Mouse (Mus musculus) megakaryocyte, adult 5-6 weeks (primary cell): ENCODE measurements around the gene H2-Ab1. TPM values are rescaled to one million over a fixed set of nuclear protein-coding genes. Genes with fewer than 3 reads are reported as not detected.
"Not testable (repeated sequence)": the region's sequence is repeated elsewhere in the genome, so short reads cannot be mapped to it uniquely, and the experiment has no call there.

ENCODE experiments used
- ATAC-seq: 2 replicates; pipeline ENCODE4 v1.8.0; 2016; ENCODE audit warnings: mild to moderate bottlenecking, inconsistent platforms; ENCODE audit not compliant: poor library complexity, severe bottlenecking
- total RNA-seq, 2 experiments: library from RNA; stranded (forward) in 1 of 2; stranded (reverse) in 1 of 2; fragments of 153-499, 151-499 nt in 1 of 2; fragments of 221-1000, 200-1000 nt in 1 of 2; gene quantifications; 2 replicates each; pipeline versions ENCODE4 v1.2.3 to v1.2.4; 2015 to 2017

H2-Ab1 gene
- total RNA-seq, 2 experiments from 2014 or later = 162 to 181 TPM

DNA sequence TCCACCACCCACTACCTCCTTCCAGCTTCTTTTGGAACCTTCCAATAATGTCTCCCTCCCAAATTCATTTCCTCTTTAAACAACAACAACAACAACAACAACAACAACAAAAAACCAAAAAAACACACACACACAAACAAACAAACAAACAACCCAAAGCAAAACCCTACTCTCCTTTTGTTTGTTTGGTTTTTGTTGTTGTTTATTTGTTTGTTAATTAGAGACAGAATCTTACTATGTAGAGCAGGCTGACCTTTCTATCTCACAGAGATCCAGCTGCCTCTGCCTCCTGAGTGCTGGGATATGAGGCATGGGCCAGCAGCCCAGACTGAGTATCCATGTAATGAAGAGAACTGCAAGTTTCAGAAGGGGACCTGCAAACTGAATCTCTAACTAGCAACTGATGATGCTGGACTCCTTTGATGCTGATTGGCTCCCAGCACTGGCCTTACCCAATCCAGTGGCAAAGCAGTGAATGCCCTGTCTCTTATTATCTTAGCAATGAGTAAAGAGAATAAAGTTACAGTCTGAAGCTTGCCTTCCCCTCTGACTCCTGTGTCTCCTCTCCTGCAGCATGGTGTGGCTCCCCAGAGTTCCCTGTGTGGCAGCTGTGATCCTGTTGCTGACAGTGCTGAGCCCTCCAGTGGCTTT is 48.0 kb downstream of the H2-Ab1 start, which contains the start of gene H2-Eb1:
TSS of gene H2-Eb1 (plus strand) at position 488 of the 651 bp plus-strand sequence.
- peak; percentile 71 for ATAC-seq

DNA sequence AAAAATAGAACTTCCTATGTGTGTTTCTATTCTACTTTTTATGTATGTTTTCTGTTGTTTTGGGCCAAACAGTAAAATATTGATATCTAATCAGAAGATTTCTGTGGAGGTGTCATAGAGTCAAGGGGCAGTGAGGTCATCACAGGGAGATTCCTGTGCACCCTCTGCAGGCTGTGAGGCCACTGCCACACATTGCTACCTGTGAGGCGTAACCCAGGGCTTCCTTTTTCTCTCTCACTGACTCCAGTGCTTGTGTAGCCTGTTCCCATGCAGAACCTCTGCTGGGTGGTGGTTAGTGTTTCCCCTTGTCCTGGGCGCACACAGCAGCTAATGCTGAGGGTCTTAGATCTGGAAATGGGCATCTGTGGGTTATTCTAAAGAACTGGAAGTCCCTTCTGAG is 48.9 kb downstream of the H2-Ab1 start:
- no peak for ATAC-seq

DNA sequence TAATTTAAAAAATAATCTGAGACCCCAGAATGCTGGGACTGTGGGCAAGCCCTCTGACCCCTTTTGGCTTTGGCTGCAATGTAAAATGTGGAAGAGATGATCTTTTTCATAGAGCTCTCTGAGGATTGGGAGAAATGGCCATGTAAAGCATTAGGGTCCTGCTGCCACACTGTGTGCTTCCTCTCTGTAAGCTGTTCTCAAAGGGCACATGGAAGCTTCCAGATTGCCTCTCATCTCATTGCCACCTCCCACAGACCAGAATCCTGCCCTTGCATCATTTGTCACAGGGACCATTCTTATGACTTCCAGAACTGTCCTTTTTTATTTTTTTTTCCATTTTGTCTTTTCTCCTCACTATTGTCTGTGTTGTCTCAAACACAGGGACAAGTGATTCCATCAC is 49.7 kb downstream of the H2-Ab1 start:
- ATAC-seq = no peak

DNA sequence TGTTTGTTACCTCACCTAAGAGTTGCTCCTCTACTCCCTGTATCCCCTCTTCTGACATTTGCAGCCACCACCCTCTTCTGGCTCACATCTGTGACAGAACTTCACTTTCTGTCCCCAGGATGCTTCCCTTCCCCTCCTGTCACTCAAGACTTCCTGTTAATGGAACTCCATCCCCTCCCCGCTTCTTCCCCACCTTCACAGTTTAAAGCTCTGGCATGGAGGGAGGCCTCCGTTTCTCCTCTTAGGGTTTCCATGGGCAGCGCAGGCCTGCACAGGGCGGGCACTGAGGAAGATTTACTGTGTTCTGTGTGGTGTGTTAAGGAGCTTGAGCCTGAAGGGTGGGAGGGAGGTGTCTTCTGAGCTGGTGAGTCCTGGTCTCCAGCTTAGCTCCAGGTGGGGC is 50.7 kb downstream of the H2-Ab1 start:
- no peak for ATAC-seq

DNA sequence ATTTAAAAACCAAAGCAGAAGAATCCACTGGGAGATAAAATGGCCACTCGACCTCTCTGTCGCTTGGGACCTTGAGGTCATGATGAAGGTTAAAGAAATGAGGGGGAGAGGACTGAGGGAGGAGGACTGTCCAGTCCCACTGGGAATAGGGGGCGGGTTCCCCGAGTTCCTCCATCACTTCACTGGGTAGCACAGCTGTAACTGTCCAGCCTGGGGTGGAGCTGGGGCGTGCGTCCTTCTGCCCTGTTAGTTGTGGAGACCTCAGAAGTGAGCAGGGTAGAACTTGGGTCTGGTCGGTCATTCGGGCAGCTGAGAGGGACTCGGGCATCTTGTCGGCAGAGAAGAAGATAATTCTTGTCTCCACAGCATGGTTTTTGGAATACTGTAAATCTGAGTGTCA is 51.7 kb downstream of the H2-Ab1 start:
- ATAC-seq = no peak

DNA sequence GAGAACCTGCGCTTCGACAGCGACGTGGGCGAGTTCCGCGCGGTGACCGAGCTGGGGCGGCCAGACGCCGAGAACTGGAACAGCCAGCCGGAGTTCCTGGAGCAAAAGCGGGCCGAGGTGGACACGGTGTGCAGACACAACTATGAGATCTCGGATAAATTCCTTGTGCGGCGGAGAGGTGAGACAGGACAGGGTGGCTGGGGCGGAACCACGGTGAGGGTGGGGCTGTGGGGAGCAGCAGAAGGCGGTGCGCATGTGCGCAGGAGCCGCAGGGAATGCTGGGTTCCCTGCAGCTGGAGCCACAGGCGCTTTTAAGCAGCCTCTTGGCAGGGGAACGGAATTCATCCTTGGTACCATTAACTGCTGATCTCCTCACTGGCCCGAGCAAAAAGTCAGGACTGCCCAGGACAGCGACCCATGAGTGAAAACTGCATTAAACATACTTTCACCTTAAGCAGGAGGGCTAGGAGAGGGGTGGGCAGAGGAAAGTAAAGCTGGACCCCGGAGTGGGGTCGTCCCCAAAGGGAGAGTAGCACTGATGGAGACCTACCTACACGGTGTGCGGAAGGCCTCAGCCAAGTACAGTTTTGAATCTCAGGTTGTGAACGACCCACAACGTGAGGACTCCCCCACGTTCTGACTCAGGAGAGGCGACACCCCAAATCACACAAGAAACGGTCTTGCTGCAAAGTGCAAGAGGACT is 52.3 kb downstream of the H2-Ab1 start:
- ATAC-seq = peak; percentile 71

DNA sequence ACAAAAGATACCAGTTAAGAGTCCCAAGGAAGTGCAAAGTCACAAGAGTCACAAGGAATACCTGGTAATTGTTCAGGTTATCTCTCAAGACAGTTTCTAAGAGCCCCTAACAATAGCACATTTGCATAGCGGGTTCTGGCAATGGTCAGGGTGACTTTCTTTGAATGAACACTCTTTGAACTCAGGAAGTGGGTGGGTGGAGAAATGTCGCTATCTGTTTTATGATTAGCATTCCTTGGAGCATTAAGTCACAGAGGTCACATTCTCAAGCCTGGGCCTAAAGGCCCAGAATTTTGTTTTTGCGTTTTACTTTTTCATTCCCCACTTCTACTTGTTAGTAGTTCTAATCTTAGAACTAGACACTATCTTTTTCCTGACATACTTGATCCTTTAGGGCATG is 53.0 kb downstream of the H2-Ab1 start:
- not testable (repeated sequence) for ATAC-seq

DNA sequence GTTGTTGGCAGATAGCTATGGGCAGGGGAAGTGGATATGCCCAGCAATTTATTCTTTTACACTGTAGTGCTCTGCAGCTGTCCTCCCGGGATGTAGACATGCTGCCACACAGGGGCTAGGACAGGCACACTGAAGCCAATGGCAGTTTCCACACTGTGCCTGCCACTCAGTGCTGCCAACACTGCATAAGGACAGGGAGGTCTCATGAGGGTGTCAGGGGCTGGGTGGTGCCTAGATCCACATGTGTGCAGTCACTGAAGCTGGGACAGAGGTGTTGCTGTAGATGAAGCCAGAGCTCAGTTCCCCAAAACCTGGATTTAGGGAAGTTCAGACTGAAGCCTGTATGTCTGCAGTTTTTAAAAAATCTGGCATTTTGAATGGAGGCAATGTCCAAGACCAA is 54.7 kb downstream of the H2-Ab1 start:
- ATAC-seq = 0 out of 2 replicates have a peak, but pooled peaks have one; percentile 30

DNA sequence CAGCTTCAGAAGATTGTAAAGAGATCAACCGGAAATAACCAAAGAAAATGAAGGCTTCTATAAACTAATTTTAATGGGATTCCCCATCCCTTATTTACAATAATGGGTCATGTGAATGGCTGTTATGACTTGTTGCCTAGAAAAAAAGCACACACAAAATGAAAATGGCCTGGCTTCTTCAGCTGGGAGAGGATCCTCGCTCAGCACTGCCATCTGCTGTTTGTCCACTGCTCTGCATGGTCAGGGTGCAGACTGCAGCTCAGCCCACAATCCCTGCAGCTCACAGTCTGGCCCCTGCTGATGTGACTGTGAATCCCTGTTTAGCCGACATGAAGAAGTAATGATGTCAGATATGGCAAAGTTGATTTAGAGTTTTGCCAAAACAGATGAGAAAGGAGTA is 55.9 kb downstream of the H2-Ab1 start:
- ATAC-seq = peak; percentile 90

DNA sequence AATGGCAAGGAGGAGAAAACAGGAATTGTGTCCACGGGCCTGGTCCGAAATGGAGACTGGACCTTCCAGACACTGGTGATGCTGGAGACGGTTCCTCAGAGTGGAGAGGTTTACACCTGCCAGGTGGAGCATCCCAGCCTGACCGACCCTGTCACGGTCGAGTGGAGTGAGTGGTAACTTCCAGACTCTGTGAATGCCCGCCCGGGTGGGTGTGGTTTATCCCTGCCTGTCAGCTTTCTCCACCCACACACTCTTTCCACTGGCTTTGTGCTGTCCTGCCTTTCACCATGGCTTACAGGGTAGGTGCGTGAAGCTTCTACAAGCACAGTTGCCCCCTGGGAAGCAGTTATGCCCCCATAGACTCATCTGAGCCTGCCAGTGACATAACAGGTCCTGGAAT is 56.8 kb downstream of the H2-Ab1 start:
- ATAC-seq = no peak

DNA sequence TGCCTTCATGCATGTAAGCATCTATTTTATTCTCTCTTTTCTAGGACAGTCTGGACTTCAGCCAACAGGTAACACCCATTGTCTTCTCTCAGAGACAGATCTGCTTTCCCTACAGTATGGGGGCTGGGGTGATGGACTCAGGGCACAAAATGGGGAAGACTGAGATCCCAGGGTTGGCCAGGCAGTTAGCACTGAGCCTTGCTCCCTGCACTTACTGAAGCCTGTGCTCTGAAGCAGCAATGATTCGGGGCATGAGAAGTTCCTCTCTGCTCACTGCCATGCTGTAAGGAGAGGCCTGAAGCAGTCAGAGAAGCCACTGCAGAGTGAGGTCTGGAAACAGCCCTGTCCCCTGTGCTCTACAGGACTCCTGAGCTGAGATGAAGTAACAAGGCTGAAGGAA is 58.0 kb downstream of the H2-Ab1 start:
- no peak for ATAC-seq

DNA sequence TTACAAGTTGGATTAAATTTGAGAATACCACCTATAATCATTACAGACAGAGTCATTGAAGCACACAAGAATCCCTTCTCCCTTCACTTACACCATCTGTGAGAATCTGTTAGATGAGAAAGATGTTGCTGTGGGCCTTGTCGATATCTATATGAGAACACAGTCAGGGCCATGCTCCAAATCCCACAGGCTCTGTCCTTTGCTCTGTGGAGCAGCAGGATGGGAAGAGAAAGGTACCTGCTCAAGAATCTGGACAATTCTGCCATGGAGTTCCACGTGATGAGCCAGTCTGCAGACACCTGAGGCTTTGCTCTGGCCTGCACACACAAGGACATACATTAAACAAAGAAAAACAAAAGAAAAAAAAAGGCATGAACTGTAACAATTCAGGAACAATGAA is 59.2 kb downstream of the H2-Ab1 start:
- ATAC-seq = no peak

DNA sequence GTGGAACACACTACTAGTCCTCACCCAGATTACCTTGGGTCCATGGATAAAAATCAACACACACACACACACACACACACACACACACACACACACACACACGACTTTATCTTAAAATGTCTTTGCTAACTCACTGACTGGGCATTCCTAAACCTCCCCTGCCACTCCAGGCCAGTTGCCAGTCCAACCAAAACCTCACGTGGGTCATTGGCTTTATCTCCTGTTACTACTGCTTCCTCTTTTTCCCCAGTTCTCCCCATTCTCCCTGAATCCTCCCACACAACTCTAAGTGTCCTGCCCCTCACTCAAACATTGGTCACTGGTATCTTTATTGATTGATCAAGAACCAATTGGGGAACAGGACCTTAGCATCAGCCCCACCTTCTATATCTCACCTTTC is 59.8 kb downstream of the H2-Ab1 start:
- no peak for ATAC-seq

Other genes with a start within 250 kb of the H2-Ab1 start
- gene Ring1, start 233.0 kb upstream of the H2-Ab1 start, total RNA-seq (2015) = 5.3 and 6.7 TPM in 2 replicates
- gene Ring1, start 233.0 kb upstream of the H2-Ab1 start, total RNA-seq (2017) = 7.9 and 9.6 TPM in 2 replicates
- gene H2-Ke6, start 229.6 kb upstream of the H2-Ab1 start, total RNA-seq (2015) = 67.7 and 84.3 TPM in 2 replicates
- gene H2-Ke6, start 229.6 kb upstream of the H2-Ab1 start, total RNA-seq (2017) = 34.6 and 35.5 TPM in 2 replicates
- gene Slc39a7, start 226.0 kb upstream of the H2-Ab1 start, total RNA-seq (2015) = 5.4 and 6.4 TPM in 2 replicates
- gene Slc39a7, start 226.0 kb upstream of the H2-Ab1 start, total RNA-seq (2017) = 72.5 and 83.1 TPM in 2 replicates
- 19.6 and 23.4 TPM in 2 replicates for gene Rxrb, start 225.9 kb upstream of the H2-Ab1 start, total RNA-seq (2015)
- gene Rxrb, start 225.9 kb upstream of the H2-Ab1 start, total RNA-seq (2017) = 23.7 and 27.2 TPM in 2 replicates
- gene Col11a2, start 218.3 kb upstream of the H2-Ab1 start, total RNA-seq (2015) = 0.36 and 0.87 TPM in 2 replicates
- 1.2 and 1.5 TPM in 2 replicates for gene Col11a2, start 218.3 kb upstream of the H2-Ab1 start, total RNA-seq (2017)
- 10.0 and 10.8 TPM in 2 replicates for gene H2-Oa, start 165.3 kb upstream of the H2-Ab1 start, total RNA-seq (2015)
- gene H2-Oa, start 165.3 kb upstream of the H2-Ab1 start, total RNA-seq (2017) = 3.7 and 6.9 TPM in 2 replicates
- 172 and 189 TPM in 2 replicates for gene H2-DMa, start 138.1 kb upstream of the H2-Ab1 start, total RNA-seq (2015)
- gene H2-DMa, start 138.1 kb upstream of the H2-Ab1 start, total RNA-seq (2017) = 145 and 152 TPM in 2 replicates
- 287 and 312 TPM in 2 replicates for gene Brd2, start 135.1 kb upstream of the H2-Ab1 start, total RNA-seq (2015)
- gene Brd2, start 135.1 kb upstream of the H2-Ab1 start, total RNA-seq (2017) = 286 and 353 TPM in 2 replicates
- gene H2-DMb2, start 114.4 kb upstream of the H2-Ab1 start, total RNA-seq (2015) = 8.9 and 9.6 TPM in 2 replicates
- gene H2-DMb2, start 114.4 kb upstream of the H2-Ab1 start, total RNA-seq (2017) = 12.4 and 18.3 TPM in 2 replicates
- 105 and 109 TPM in 2 replicates for gene H2-DMb1, start 104.6 kb upstream of the H2-Ab1 start, total RNA-seq (2015)
- gene H2-DMb1, start 104.6 kb upstream of the H2-Ab1 start, total RNA-seq (2017) = 110 and 132 TPM in 2 replicates
- gene Tap1, start 70.1 kb upstream of the H2-Ab1 start, total RNA-seq (2015) = 43.4 and 46.2 TPM in 2 replicates
- 96.5 and 101 TPM in 2 replicates for gene Tap1, start 70.1 kb upstream of the H2-Ab1 start, total RNA-seq (2017)
- gene Psmb9, start 69.9 kb upstream of the H2-Ab1 start, total RNA-seq (2015) = 142 and 149 TPM in 2 replicates
- gene Psmb9, start 69.9 kb upstream of the H2-Ab1 start, total RNA-seq (2017) = 78.7 and 125 TPM in 2 replicates
- 230 and 263 TPM in 2 replicates for gene Psmb8, start 60.0 kb upstream of the H2-Ab1 start, total RNA-seq (2015)
- gene Psmb8, start 60.0 kb upstream of the H2-Ab1 start, total RNA-seq (2017) = 339 and 455 TPM in 2 replicates
- 6.4 and 7.1 TPM in 2 replicates for gene Tap2, start 54.2 kb upstream of the H2-Ab1 start, total RNA-seq (2015)
- gene Tap2, start 54.2 kb upstream of the H2-Ab1 start, total RNA-seq (2017) = 34.2 and 35.9 TPM in 2 replicates
- gene H2-Ob, start 18.8 kb upstream of the H2-Ab1 start, total RNA-seq (2015) = 4.2 and 4.7 TPM in 2 replicates
- gene H2-Ob, start 18.8 kb upstream of the H2-Ab1 start, total RNA-seq (2017) = 2.4 and 2.5 TPM in 2 replicates
- 193 and 213 TPM in 2 replicates for gene H2-Aa, start 30.1 kb downstream of the H2-Ab1 start, total RNA-seq (2015)
- 91.8 and 109 TPM in 2 replicates for gene H2-Aa, start 30.1 kb downstream of the H2-Ab1 start, total RNA-seq (2017)
- gene H2-Eb1, start 48.2 kb downstream of the H2-Ab1 start, total RNA-seq (2015) = 35.4 and 38.0 TPM in 2 replicates
- gene H2-Eb1, start 48.2 kb downstream of the H2-Ab1 start, total RNA-seq (2017) = 72.9 and 114 TPM in 2 replicates
- gene H2-Eb2, start 68.0 kb downstream of the H2-Ab1 start, total RNA-seq (2015) = 0.07 and 0.25 TPM in 2 replicates
- gene H2-Eb2, start 68.0 kb downstream of the H2-Ab1 start, total RNA-seq (2017) = not detected in 2 replicates
- 0.09 TPM in 1 of 2 replicates, not detected in the other for gene Btnl2, start 97.1 kb downstream of the H2-Ab1 start, total RNA-seq (2015)
- 0.33 TPM in 1 of 2 replicates, not detected in the other for gene Btnl2, start 97.1 kb downstream of the H2-Ab1 start, total RNA-seq (2017)
- gene Btnl1, start 119.4 kb downstream of the H2-Ab1 start, total RNA-seq (2015) = not detected in 2 replicates
- gene Btnl1, start 119.4 kb downstream of the H2-Ab1 start, total RNA-seq (2017) = not detected in 2 replicates
- not detected in 2 replicates for gene BC051142, start 141.1 kb downstream of the H2-Ab1 start, total RNA-seq (2015)
- gene BC051142, start 141.1 kb downstream of the H2-Ab1 start, total RNA-seq (2017) = 0.29 and 3.8 TPM in 2 replicates
- not detected in 2 replicates for gene Btnl4, start 219.6 kb downstream of the H2-Ab1 start, total RNA-seq (2015)
- not detected in 2 replicates for gene Btnl4, start 219.6 kb downstream of the H2-Ab1 start, total RNA-seq (2017)